Comparison of ENCODE assay signal across 43 mouse cellular contexts in the genomic region with DNA sequence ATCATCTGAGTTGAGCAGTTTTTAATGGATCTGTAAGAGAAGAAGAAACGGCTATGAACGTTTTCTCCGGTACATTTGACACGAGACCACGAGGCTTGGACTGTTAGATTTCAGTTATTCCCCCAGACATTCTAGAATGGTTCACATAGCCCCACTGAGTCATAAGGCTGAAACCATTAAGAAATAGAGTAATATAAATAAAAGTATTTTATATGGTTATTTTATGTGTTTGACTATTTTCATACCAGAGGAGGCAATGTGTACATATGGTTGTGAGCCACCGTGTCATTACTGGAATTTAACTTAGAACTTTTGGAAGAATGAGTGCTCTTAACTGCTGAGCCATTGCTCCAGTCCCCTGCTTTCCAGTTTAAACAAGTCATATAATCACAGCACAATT. TPM values are rescaled to one million over a fixed set of nuclear protein-coding genes. Genes with fewer than 3 reads are reported as not detected.
"Had no signal": no experiment of that assay in that cellular context is flagged by ENCODE, and none has a peak within 500 bp of the region (broad histone marks: within the 10 kb centered on the region; RNA-seq: fewer than 3 reads in every experiment).

4930595M18Rik (minus strand) TSS at position 101 of the 400 bp plus-strand sequence.

- DNase-seq: heart, postnatal 10 days; heart, postnatal 14 days; heart, postnatal 36 days; heart, postnatal 4 days; kidney, adult 11 months; kidney, adult 18-20 months; kidney, adult 2 months; kidney, adult 8-10 months; kidney, adult 9 months; kidney, postnatal 10 days; kidney, postnatal 14 days; kidney, postnatal 25 days; kidney, postnatal 36 days; kidney, postnatal 4 days; layer of hippocampus, adult 9-11 months; layer of hippocampus, postnatal 36 days had no signal

- H3K27me3 ChIP-seq: heart, embryonic 12.5 days; heart, embryonic 13.5 days; heart, embryonic 15.5 days; hindbrain, embryonic 12.5 days; hindbrain, embryonic 13.5 days; hindbrain, embryonic 15.5 days; intestine, embryonic 15.5 days; kidney, embryonic 15.5 days had no signal

- H3K36me3 ChIP-seq: heart, embryonic 10.5 days; heart, embryonic 12.5 days; heart, embryonic 13.5 days; heart, embryonic 15.5 days; hindbrain, embryonic 10.5 days; hindbrain, embryonic 12.5 days; hindbrain, embryonic 13.5 days; hindbrain, embryonic 15.5 days; intestine, embryonic 15.5 days; kidney, embryonic 15.5 days had no signal

- H3K4me3 ChIP-seq: heart, embryonic 10.5 days; heart, embryonic 12.5 days; heart, embryonic 13.5 days; heart, embryonic 15.5 days; hindbrain, embryonic 10.5 days; hindbrain, embryonic 12.5 days; hindbrain, embryonic 13.5 days; hindbrain, embryonic 15.5 days; intestine, embryonic 15.5 days; kidney, embryonic 15.5 days; layer of hippocampus, adult 2 months had no signal

- H3K4me1 ChIP-seq: heart, embryonic 10.5 days; heart, embryonic 12.5 days; heart, embryonic 13.5 days; heart, embryonic 15.5 days; hindbrain, embryonic 10.5 days; hindbrain, embryonic 12.5 days; hindbrain, embryonic 13.5 days; hindbrain, embryonic 15.5 days; intestine, embryonic 15.5 days; kidney, embryonic 15.5 days had no signal

- H3K27ac ChIP-seq: heart, embryonic 10.5 days; heart, embryonic 13.5 days; heart, embryonic 15.5 days; hindbrain, embryonic 10.5 days; hindbrain, embryonic 12.5 days; hindbrain, embryonic 13.5 days; hindbrain, embryonic 14.5 days; hindbrain, embryonic 15.5 days; hindbrain, postnatal 0 days; intestine, embryonic 15.5 days; kidney, embryonic 15.5 days; kidney, postnatal 0 days; layer of hippocampus, adult 2 months had no signal

RNA-seq across cellular contexts. Expression of gene 4930595M18Rik, which starts in this region (rescaled TPM):
- polyA plus RNA-seq: heart, embryonic 10.5 days; heart, embryonic 11.5 days; heart, embryonic 12.5 days; heart, embryonic 13.5 days; heart, embryonic 14.5 days; heart, embryonic 15.5 days; heart, embryonic 16.5 days; heart, postnatal 0 days; hindbrain, embryonic 10.5 days; hindbrain, embryonic 11.5 days; hindbrain, embryonic 12.5 days; hindbrain, embryonic 13.5 days; hindbrain, embryonic 14.5 days; hindbrain, embryonic 15.5 days; hindbrain, embryonic 16.5 days; hindbrain, postnatal 0 days; inflammation-experienced regulatory T-cells, adult 6 months; intestine, embryonic 14.5 days; intestine, embryonic 15.5 days; intestine, embryonic 16.5 days; intestine, postnatal 0 days; kidney, adult 2 months; kidney, embryonic 14.5 days; kidney, embryonic 15.5 days; kidney, embryonic 16.5 days; kidney, postnatal 0 days; large intestine, adult 2 months had no signal
